Mouse (Mus musculus): Measurements from ENCODE around the gene Clba1.
A peak's percentile ranks its signal among the peaks of the same experiment; 100 is the strongest.
"Not testable (repeated sequence)": the region's sequence is repeated elsewhere in the genome, so short reads cannot be mapped to it uniquely, and the experiment has no call there.

Clba1 gene

DNA sequence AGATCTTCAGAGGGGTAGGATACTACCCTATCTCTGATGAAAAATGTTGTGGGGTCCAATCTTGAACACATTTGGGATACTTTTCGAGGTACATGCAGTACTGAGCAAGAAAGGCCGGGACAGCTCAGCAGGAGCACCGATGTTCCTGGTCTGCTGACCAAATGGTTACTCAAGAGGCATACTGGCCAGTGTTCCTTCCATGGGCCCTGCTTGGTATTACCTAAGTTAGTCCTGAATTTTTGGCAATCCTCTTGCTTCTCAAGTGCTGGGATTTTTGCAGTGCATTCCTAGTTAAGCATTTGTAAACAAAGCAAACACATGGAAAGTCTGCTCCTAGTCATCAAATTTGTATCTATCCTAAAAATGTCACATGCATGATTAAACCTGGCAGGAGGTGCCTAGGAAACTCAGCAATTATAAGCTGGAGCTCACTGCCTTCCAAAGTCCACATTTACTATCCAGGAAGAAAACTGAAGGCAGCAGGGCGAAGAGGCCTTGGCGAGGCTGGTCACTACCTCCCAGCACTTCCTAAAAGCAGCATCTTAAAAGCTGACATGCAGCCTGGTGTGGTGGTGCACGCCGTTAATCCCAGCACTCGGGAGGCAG, 10.4 kb downstream of the Clba1 start:
- DNase-seq, result no peak

DNA sequence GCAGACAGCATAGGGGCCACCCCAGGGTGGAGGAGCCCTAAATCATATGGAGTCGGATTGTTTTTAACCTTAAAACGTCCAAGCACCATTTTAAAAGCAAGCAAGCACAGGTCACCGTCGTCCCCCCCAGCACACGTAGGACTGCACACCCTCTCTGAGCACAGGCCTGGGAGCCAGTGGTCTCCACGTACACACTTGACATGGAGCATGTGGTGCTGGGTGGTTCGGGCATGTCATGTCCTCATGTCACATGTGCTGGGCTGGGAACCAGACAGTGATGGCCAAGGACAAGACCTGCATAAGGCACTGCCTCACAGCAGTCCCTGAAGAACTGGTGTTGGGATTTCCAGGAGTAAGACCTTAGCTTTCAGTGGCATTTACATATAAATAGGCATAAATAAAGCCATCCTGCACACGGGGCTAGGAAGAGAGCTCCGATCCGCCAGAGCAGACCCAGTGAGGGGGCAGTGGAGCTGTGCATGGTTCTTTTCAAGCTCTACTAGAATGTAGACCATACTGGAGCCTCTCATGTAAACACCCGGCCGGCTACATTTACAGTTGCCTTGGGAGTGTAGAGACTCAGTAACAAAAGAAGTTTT, 11.8 kb downstream of the Clba1 start:
- no peak for DNase-seq

- no peak for DNase-seq
Observed at GRCm38 (mm10) chr12:112821216-112821615, 12.5 kb downstream of the Clba1 start.

- no peak for DNase-seq
Observed at GRCm38 (mm10) chr12:112821974-112822373, 13.2 kb downstream of the Clba1 start.

DNA sequence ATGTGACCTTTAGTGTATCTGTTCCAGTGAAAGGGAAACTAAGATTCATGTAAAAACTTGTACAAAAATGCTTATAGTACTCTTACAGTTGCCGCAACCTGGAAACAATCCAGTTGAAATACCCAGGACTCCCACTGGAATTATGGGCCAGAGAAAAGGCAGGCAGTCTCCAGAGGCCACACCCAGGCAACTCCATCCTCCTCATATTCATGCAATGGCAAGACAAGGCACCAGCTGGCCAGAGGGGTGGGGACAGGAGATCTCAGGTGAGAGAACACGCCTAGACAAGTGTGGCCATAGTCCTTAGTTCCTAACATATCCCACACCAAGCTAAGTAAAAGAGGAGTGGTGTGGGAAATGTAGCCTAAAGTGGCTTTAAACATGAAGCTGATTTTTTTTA, 13.9 kb downstream of the Clba1 start:
- no peak for DNase-seq

DNA sequence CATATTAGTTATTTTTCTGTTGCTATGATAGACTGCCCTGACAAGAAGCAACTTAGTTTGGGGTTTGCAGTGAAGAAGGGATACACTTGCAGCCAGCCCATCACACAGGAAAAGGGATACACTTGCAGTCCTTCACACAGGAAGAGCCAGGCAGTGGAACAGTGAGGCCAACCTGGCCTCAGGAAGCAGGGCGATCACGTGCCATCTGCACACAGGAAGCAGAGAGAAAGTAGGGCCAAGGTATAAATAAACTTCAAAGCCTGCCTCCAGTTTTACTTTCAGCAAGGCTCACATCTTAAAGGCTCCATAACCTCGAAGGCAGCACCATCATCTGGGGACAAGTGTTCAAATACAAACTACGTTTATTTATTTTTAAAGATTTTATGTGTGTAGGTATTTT, 14.5 kb downstream of the Clba1 start:
- DNase-seq, result no peak

DNA sequence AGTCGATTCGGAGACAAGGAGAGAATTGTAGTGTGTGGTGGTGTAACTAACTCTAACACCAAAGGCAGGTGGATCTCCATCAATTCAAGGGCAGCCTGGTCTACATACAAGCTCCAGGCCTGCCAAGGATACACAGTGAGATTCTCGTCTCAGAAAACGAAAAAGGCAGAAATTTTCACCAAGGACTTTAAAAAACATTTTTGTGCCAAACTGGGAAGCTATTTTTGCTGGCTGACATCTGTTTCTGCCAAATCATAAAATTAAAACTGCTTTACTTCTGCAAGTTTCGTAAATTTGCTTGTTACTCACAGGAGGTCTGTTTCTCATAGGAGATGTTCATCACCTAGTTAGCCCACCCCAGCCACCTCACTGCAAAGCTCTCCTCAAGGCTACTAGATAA, 17.2 kb downstream of the Clba1 start:
- no peak for DNase-seq

DNA sequence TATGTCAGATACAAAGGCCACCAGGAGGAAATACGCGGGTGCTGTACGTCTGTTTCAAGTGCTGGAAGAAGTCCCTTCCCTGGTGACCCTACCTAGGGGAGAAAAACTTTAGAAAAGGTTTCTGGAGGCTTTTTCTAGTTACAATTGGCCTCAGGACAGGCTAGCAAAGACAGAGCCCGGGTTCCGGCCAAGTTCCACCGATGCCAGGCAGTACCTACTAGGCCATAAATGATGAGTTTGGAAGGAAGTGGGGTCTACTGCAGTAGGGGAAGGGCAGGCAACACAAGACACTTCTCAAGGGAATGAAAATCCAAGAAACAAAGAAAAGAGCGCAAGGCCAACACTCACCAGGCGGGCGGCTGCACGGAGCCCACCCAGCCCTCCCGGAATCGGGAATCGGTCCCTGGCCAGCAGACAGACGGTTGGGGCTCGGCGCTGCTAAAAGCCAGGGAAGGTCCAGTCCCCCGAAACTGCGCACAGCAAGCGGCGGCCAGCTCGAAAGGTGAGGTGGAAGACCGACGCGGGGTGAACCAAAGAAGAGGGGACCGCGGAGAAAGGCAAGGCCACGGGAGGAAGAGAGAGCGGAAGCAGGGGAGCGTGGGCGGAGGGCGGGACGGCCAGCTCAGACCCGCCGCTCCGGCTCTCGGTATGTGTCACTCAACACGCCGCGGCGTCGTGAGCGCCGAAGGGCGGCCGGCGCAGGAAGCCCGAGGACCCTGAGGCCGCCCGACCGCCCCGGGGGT, 19.9 kb downstream of the Clba1 start:
- no peak for DNase-seq

DNA sequence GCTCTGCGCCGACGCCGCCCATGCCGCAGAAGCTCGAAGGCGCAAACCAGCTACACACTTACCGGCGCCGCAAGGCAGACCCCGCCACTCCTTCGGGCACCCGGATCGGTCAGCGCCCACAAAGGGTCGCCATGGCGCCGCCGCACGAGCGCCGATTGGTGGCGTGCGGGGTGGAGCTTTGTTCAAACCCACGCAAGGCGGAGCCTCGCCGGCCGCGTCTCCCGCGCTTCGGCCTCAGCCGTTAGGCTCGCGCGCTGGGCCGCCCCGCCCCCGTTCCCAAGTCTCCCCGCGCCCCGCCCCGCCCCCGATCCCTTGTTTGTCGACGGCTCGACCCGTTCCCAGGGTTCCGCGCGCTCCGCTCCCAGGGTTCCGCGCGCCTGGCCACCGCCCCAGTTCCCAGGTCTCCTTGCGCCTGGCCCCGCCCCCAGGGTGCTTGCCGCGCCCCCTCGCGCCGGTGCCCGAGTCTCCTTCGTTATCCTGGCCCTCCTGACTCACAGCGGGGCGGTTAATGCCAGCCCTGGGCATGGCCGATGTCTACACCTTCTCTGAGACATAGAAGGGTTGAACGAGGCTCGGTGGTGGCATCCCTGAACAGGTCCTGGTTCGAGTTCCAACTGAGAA, 20.6 kb downstream of the Clba1 start, which contains the start of gene Cdca4:
TSS of gene Cdca4 (minus strand) at position 180 of the 621 bp plus-strand sequence.
- DNase-seq, result peak; percentile 98 to 99

DNA sequence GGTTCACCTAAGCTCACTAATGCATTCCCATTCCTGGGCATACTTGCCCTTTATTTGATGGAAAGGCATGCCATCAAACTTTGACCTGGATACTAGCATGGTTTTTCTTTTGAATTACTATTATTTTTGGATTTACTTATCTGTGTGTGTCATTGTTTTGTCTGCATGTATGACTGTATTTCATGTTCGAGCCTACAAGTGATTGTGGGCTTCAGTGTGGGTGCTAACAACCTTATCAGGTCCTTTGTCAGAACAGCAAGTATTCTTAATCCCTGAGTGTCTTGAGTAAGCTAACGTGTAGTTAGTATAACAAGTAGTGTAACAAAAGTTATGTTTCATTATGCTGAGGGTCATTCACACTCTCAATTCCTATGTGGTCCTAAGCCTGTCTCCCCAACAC, 21.4 kb downstream of the Clba1 start:
- DNase-seq, result no peak

DNA sequence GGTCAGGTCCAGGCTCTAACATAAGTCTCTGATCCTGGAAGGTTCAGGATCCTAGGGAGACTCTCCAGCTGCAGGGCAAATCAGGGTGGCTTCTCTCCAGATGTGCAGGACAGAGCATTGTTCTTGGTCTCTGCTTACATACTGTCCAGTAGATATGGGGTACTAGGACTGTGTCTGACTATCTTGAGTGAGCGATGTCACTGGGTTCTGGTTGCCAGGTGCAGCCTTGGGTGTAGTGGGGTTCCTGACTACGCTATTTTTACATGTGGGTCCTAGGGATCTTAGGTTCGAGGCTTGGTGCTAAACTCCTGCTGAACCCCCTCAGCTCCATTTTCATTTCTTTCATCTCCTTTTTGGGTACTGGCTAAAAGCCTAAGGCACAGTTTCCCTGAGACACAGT, 21.8 kb downstream of the Clba1 start:
- no peak for DNase-seq

GRCm38 (mm10) chr12:112832411-112832810, 23.7 kb downstream of the Clba1 start:
- no peak for DNase-seq

DNA sequence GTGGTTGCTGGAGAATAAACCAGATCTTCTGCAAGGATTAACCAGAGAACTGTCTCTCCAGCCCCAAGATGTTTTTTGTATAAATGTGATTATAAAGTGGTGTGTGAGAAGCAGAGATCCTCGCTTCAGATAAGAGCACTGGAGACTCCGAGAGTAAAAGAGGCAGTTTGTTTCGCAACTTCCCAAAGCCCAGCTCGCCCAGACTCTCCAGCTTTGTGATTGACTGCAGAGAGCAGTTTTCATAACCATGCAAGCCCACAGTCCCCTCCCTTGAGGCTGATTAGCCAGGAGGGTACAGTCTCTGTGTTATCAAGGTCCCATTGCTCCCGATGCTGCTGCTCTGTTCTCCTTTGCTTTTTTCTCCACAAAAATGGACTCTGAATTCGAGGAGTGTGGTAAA, 24.8 kb downstream of the Clba1 start:
- no peak for DNase-seq

DNA sequence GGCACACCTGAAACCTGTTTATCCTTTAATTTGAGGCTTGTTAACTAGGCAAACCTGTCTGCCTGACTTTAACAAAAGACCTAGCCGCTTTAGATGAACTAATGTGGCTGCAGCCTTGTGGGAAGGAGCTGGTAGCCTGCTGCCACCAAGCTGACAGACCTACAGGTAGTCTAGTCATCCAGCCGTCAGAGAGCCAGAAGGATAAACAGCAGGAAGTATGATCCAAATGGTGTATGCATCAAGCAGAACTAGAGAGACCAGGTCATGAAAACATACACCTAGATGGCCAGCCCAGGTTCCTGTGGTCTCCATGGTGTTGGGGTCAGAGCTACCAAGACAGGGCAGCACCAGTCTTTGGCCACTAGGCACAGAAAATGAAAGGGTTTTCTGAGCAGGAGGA, 26.3 kb downstream of the Clba1 start:
- peak; percentile 23 to 26 for DNase-seq

DNA sequence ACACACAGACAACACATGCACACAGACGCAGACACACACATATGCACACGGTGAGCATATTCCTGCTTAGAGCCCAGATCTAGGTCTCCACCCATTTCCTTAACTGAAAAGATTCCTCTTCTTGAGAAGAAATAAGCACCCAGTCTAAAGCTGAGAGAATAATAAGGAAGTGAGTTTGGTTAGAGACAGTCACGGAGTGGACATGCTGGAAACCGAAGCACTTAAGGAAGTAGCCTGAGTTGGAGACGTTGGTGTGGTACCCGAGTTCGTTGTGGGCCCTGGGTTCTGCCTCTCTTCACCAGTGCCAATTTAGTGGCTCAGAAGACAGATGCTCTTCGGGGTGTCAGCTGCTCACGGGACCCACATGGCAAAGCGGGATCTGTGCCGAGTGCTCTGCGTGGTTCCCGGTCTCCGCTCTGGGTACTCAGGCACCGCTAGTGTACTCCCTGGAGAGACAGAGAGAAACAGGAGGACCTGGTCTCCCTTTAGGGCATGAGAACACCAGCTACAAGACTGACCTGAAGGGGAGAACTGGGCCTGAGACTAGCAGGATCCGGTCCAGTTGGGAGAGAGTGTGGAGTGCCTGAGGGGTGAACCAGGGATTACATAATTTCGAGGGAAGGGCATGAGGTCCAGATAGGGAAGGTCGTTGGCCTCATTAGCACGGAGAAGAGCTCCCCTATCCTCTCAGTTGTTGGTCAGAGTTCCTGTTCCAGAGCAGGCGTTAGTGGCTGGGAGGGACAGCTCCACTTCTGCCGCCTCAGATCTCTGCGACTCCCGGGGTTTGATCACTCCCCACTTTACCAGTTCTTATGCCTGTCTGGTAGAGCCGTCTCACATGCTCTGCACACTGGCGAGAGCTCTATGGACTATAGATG, 31.7 kb downstream of the Clba1 start:
- no peak for DNase-seq

DNA sequence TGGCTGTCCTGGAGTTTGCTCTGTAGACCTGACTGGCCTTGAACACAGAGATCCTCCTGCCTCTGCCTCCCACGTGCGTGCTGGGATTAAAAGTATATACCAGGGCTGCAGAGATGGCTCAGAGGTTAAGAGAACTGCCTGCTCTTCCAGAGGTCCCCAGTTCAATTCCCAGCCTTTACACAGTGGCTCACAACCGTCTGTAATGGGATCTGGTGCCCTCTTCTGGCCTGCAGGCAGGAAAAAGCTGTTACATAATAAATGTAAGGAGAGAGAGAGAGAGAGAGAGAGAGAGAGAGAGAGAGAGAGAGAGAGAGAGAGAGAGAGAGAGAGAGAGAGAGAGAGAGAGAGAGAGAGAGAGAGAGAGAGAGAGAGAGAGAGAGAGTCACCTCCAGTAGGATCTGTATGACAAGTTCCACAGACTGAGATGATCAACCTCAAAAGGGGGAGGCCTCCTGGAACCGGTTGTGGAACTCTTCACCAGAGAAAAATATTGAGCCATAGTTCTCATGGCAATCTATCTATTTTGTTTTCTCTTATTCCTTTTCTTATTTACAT, 32.7 kb downstream of the Clba1 start:
- DNase-seq, result not testable (repeated sequence)

DNA sequence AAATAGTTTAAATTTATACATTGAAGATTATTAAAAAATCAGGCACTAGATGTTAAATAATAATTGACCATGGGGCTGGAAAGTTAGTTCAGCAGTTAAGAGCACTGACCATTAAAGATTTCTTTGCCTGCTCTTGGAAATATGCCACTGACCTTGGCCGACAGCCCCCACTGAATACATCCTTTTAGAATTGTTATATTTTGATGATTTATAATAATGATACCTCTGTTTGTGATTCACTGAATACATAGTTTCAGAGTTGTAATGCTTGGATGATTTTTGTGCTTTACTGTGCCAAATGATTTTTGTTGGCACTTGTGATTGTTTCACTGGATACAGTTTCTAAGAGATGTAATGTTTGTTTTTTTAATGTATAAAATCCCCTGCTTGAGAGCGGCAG, 33.4 kb downstream of the Clba1 start:
- not testable (repeated sequence) for DNase-seq

GRCm38 (mm10) chr12:112843803-112844202, 35.1 kb downstream of the Clba1 start:
- DNase-seq, result peak; percentile 92

DNA sequence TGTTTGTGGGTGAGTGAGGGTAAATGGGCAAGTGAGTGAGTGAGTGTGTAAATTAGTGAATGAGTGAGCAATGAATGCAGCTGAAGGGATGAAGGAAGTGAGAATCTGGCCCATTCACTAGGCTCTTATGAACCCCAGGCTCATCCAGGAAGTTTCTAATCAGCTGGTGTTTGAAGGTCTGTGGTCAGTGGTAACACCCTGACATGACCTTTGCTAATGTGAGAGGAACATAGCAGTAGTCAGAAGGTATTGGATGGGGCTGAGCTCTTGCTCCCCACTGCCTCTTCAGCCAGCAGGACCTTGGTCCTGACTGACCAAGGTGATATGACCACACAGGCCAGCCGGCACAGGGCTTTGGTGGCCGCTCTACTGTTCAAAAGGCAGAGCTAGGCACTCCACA, 39.1 kb downstream of the Clba1 start:
- no peak for DNase-seq

GRCm38 (mm10) chr12:112849235-112850022, 40.7 kb downstream of the Clba1 start:
- DNase-seq, result no peak

GRCm38 (mm10) chr12:112850344-112850743, 41.6 kb downstream of the Clba1 start:
- no peak for DNase-seq

DNA sequence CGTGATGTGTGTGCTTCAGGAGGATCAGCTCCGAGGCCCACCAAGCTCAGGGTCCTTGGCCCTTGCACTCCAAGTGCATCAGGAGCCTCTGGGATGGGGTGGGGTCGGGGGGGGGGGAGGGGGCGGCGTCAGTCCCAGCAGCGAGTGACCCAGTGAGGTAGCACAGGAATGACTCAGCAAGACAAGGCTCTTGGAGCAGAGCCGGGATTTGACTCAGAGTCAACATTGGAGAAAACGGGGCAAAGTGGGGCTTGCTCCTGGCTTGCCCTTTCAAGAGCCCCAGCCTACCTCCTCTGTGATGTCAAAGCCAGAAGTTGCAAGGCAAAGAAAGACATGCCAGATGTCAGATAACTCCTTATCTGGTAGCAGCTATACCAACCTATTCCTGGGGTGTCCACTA, 42.4 kb downstream of the Clba1 start:
- DNase-seq, result no peak
